Mouse (Mus musculus) thymus, adult 2 months (tissue): ENCODE measurements around the gene Akap13.

Experiments used
- CTCF ChIP-seq: fragments of 200-500 bp; IDR thresholded peaks from 2 replicates; pipeline ENCODE4 v1.5.1; 2012; ENCODE audit warnings: mild to moderate bottlenecking, control low read depth, low read length, moderate library complexity, borderline replicate concordance; ENCODE audit not compliant: control insufficient read depth, poor library complexity, insufficient read depth; ENCODE audit errors: extremely low read depth
- POLR2A ChIP-seq: fragments of 200-500 bp; IDR thresholded peaks from 2 replicates; pipeline ENCODE4 v1.6.1; 2012; ENCODE audit warnings: mild to moderate bottlenecking, low read length, control low read depth, moderate library complexity; ENCODE audit not compliant: control insufficient read depth, poor library complexity, insufficient read depth; ENCODE audit errors: extremely low read depth

- TF ChIP-seq CTCF (no peak), POLR2A (no peak)
Measured at GRCm38 (mm10) chr7:75571078-75571477, 115.7 kb downstream of the Akap13 start.
